Mouse (Mus musculus) frontal cortex, adult (tissue): ENCODE data around the gene Il1rapl2.
A peak's percentile ranks its signal among the peaks of the same experiment; 100 is the strongest.
"Not testable (repeated sequence)": the region's sequence is repeated elsewhere in the genome, so short reads cannot be mapped to it uniquely, and the experiment has no call there.

Experiments used
- ATAC-seq: cut with Nextera tagmentation; 2 replicates; pipeline ENCODE4 v1.9.2; 2017; ENCODE audit warnings: mild to moderate bottlenecking, moderate library complexity, mixed read lengths; ENCODE audit not compliant: low TSS enrichment

Gene Il1rapl2

GRCm38 (mm10) chrX:138170146-138170545 lies 599.7 kb downstream of the Il1rapl2 start:
- no peak for ATAC-seq

- no peak for ATAC-seq
These were observed 639.1 kb downstream of the Il1rapl2 start, which contains the start of gene Tex13a for GRCm38 (mm10) chrX:138209480-138209879. TSS of gene Tex13a (minus strand) at chrX:138209580.

- no peak for ATAC-seq
These were observed 664.2 kb downstream of the Il1rapl2 start for GRCm38 (mm10) chrX:138234626-138235025.

- ATAC-seq, result not testable (repeated sequence)
These were observed 778.3 kb downstream of the Il1rapl2 start for GRCm38 (mm10) chrX:138348736-138349135.

GRCm38 (mm10) chrX:138433794-138434193 lies 863.4 kb downstream of the Il1rapl2 start:
- ATAC-seq, result no peak

GRCm38 (mm10) chrX:138437939-138438338 lies 867.5 kb downstream of the Il1rapl2 start:
- peak; percentile 67 for ATAC-seq

- no peak for ATAC-seq
These were observed 879.4 kb downstream of the Il1rapl2 start for GRCm38 (mm10) chrX:138449856-138450255.

- peak; percentile 70; the same call in 1 of the 2 replicates for ATAC-seq
These were observed 908.1 kb downstream of the Il1rapl2 start for GRCm38 (mm10) chrX:138478488-138478887.

- ATAC-seq, result no peak
These were observed 930.1 kb downstream of the Il1rapl2 start for GRCm38 (mm10) chrX:138500510-138500909.

- ATAC-seq, result no peak
These were observed 934.6 kb downstream of the Il1rapl2 start for GRCm38 (mm10) chrX:138505049-138505448.

GRCm38 (mm10) chrX:138620106-138620505 lies 1049.7 kb downstream of the Il1rapl2 start:
- no peak for ATAC-seq

- no peak for ATAC-seq
These were observed 1054.9 kb downstream of the Il1rapl2 start for GRCm38 (mm10) chrX:138625311-138625710.

GRCm38 (mm10) chrX:138722372-138722771 lies 1152.0 kb downstream of the Il1rapl2 start:
- no peak for ATAC-seq

- no peak for ATAC-seq
These were observed 1230.5 kb downstream of the Il1rapl2 start for GRCm38 (mm10) chrX:138800958-138801357.

- ATAC-seq, result peak; percentile 64; the same call in 1 of the 2 replicates
These were observed 1261.5 kb downstream of the Il1rapl2 start for GRCm38 (mm10) chrX:138831876-138832275.

GRCm38 (mm10) chrX:138833894-138834293 lies 1263.5 kb downstream of the Il1rapl2 start:
- ATAC-seq, result no peak

GRCm38 (mm10) chrX:138838381-138838780 lies 1268.0 kb downstream of the Il1rapl2 start:
- ATAC-seq, result no peak
